Mouse (Mus musculus): ENCODE data around the gene Sub1. TPM values are rescaled to one million over a fixed set of nuclear protein-coding genes. Genes with fewer than 3 reads are reported as not detected.

Gene Sub1
- polyA plus RNA-seq, 1 experiment from 2014 or later: 644 TPM

DNA sequence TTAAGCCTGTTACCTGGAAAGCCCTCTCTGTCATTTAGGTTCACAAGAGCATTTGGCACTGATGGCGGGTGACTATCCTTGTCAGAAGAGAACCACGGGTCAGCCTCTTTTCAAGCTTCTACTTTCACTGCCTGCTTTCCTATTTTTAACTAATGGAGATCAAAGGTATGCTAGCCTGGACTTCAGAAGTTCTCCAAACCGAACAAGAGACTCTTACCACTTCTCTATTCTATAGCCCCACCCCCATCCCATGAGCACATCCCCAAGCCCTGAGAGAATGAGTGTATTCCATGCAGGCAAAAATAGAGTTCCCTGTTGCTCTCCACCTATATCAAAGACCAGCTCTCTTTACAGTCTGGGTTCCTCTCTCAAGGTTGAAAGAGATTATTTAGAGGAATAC lies 31.0 kb upstream of the Sub1 start:
- Histone ChIP-seq H3K27ac (no peak overlapping the region), H3K9me3 (no peaks in the 10 kb centered on the region), H3K36me3 (no peaks in the 10 kb centered on the region), H3K4me2 (no peak overlapping the region), H3K9ac (no peak overlapping the region), H3K27me3 (no peaks in the 10 kb centered on the region; the same call in 1 of the 2 replicates), H3K4me3 (no peak overlapping the region), H3K4me1 (0 out of 2 replicates have a peak, but pooled peaks cover 8% of the 10 kb centered on the region)
- ATAC-seq (ENCODE audit: borderline replicate concordance, extremely low read depth, low FRiP score, low TSS enrichment): no peak
- WGBS: 68% methylated on average over 3 of the region's 3 CpGs

DNA sequence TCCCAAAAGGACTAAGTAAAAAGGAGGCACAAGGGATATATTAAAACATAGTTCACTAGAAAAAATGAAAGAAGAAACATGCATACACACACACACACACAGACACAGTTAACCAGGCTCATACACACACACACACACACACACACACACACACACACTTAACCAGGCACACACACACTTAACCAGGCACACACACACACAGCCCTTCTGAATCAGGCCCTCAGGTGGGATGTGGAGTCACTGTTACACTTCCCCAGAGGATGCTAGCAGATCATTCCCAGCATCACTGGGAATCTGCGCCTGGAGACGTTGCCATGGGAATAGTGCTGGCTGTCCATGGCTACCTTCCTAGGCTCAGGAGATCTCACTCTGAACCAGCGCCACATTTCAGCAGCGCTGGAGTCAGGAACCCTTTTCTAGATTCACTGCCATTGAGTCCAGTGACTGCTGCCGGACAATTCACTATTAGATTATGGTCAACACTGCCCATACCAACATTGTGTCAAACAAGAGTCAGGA lies 30.2 kb upstream of the Sub1 start:
- Histone ChIP-seq H3K36me3 (no peaks in the 10 kb centered on the region), H3K4me2 (no peak overlapping the region), H3K9ac (no peak overlapping the region), H3K4me3 (no peak overlapping the region), H3K27me3 (no peaks in the 10 kb centered on the region; the same call in 1 of the 2 replicates), H3K27ac (no peak overlapping the region), H3K4me1 (0 out of 2 replicates have a peak, but pooled peaks cover 8% of the 10 kb centered on the region), H3K9me3 (no peaks in the 10 kb centered on the region)
- no peak for ATAC-seq (ENCODE audit: borderline replicate concordance, extremely low read depth, low FRiP score, low TSS enrichment)
- 79% methylated on average over 5 of the region's 5 CpGs for WGBS

GRCm38 (mm10) chr15:12026026-12026425 lies 29.2 kb upstream of the Sub1 start:
- 70% methylated on average over 5 of the region's 5 CpGs for WGBS
- no peaks in the 10 kb centered on the region; the same call in 1 of the 2 replicates for H3K27me3 ChIP-seq
- H3K27ac ChIP-seq: no peak overlapping the region
- no peak overlapping the region for H3K4me2 ChIP-seq
- ATAC-seq (ENCODE audit: borderline replicate concordance, extremely low read depth, low FRiP score, low TSS enrichment): no peak
- H3K9ac ChIP-seq: no peak overlapping the region
- H3K4me1 ChIP-seq: 0 out of 2 replicates have a peak, but pooled peaks cover 8% of the 10 kb centered on the region
- H3K36me3 ChIP-seq: no peaks in the 10 kb centered on the region
- no peak overlapping the region for H3K4me3 ChIP-seq
- H3K9me3 ChIP-seq: no peaks in the 10 kb centered on the region

- no peaks in the 10 kb centered on the region; the same call in 1 of the 2 replicates for H3K27me3 ChIP-seq
- H3K9me3 ChIP-seq: no peaks in the 10 kb centered on the region
- no peak overlapping the region for H3K4me3 ChIP-seq
- no peaks in the 10 kb centered on the region for H3K36me3 ChIP-seq
- H3K4me1 ChIP-seq: 0 out of 2 replicates have a peak, but pooled peaks cover 8% of the 10 kb centered on the region
- H3K4me2 ChIP-seq: no peak overlapping the region; the same call in 1 of the 2 replicates
- no peak overlapping the region for H3K27ac ChIP-seq
- WGBS: 61% methylated on average over 10 of the region's 10 CpGs
- no peak for ATAC-seq (ENCODE audit: borderline replicate concordance, extremely low read depth, low FRiP score, low TSS enrichment)
- H3K9ac ChIP-seq: no peak overlapping the region
Observed at GRCm38 (mm10) chr15:12025341-12025740, 28.6 kb upstream of the Sub1 start.

DNA sequence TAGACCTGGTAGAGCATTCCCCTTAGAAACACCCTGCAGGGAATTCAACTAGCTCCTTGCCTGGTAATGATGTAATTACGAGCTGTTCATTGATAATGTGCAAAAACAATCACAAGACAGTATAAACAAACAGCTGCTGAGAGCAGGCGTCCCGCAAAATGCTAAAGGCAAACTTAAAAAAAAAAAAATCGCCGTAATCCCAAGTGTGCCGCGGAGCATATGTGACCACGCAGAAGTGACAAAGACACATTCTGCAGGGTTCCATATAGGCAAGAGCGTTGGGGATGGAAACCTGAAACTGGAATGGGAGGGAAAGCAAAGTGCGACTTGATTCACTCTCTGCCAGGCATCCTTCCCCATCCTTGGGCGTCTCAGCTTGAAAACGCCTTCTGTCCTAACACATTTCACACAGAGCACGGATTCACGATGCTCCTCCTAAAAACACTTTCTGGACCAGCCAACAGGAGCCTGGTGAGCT lies 28.0 kb upstream of the Sub1 start:
- peak overlapping the region; percentile 42 for H3K4me2 ChIP-seq
- no peak for ATAC-seq (ENCODE audit: borderline replicate concordance, extremely low read depth, low FRiP score, low TSS enrichment)
- H3K9me3 ChIP-seq: no peaks in the 10 kb centered on the region
- H3K27ac ChIP-seq: no peak overlapping the region
- H3K36me3 ChIP-seq: no peaks in the 10 kb centered on the region
- 0 out of 2 replicates have a peak, but pooled peaks cover 8% of the 10 kb centered on the region for H3K4me1 ChIP-seq
- no peak overlapping the region for H3K9ac ChIP-seq
- 23% methylated on average over 14 of the region's 14 CpGs for WGBS
- H3K27me3 ChIP-seq: no peaks in the 10 kb centered on the region; the same call in 1 of the 2 replicates
- no peak overlapping the region for H3K4me3 ChIP-seq

- Histone ChIP-seq H3K9ac (no peak overlapping the region), H3K9me3 (no peaks in the 10 kb centered on the region), H3K4me3 (no peak overlapping the region), H3K4me1 (peaks cover 4% of the 10 kb centered on the region; the same call in 1 of the 2 replicates), H3K36me3 (no peaks in the 10 kb centered on the region), H3K27me3 (no peaks in the 10 kb centered on the region), H3K4me2 (no peak overlapping the region), H3K27ac (no peak overlapping the region)
- WGBS: 84% methylated on average over 14 of the region's 14 CpGs
- no peak for ATAC-seq (ENCODE audit: borderline replicate concordance, extremely low read depth, low FRiP score, low TSS enrichment)
Observed at GRCm38 (mm10) chr15:12019443-12019842, 22.7 kb upstream of the Sub1 start.

- WGBS: 47% methylated on average over 6 of the region's 6 CpGs
- H3K4me3 ChIP-seq: no peak overlapping the region
- peaks cover 4% of the 10 kb centered on the region; the same call in 1 of the 2 replicates for H3K4me1 ChIP-seq
- H3K4me2 ChIP-seq: no peak overlapping the region
- H3K9ac ChIP-seq: no peak overlapping the region
- no peaks in the 10 kb centered on the region for H3K9me3 ChIP-seq
- H3K27ac ChIP-seq: no peak overlapping the region
- ATAC-seq (ENCODE audit: borderline replicate concordance, extremely low read depth, low FRiP score, low TSS enrichment): no peak
- H3K27me3 ChIP-seq: no peaks in the 10 kb centered on the region
- H3K36me3 ChIP-seq: no peaks in the 10 kb centered on the region
Observed at GRCm38 (mm10) chr15:12018428-12018757, 21.6 kb upstream of the Sub1 start.

DNA sequence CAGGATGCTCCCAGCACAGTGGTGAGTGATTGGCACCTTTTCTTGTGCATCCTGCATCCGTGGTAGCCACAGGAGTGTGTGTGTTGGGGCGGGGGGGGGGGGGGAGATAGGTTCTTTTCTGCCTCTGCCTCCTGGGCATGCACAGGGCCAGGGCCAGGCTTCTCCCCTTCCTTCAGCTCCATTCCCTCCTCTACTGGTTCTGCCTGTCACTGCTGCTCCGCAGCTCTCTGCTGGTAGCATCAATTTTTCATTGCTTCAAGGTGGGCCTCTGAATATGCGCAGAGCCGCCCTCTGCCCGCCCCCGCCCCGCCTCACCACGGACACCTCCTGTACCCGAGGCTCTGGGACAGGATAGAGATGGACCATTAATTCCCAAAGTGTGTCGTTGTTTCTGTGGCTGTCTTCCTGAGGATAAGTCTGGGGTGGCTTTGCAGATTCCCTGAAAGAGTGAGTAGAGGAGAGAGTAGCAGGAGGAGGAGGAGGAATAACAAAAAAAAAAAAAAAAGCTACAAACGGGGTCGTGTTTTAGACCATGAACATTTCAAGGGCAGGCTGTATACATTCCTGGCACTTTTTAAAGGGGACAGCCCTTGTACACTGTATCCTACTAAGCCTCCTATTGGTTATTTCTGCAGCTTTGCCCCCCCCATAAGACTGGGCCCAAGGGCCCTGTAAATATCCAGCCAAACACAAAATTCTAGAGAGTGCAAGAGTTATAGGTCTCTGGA lies 21.1 kb upstream of the Sub1 start:
- no peaks in the 10 kb centered on the region for H3K36me3 ChIP-seq
- H3K9ac ChIP-seq: no peak overlapping the region
- no peak overlapping the region for H3K27ac ChIP-seq
- 41% methylated on average over 13 of the region's 13 CpGs for WGBS
- H3K4me1 ChIP-seq: peaks cover 4% of the 10 kb centered on the region; the same call in 1 of the 2 replicates
- no peak overlapping the region for H3K4me2 ChIP-seq
- ATAC-seq (ENCODE audit: borderline replicate concordance, extremely low read depth, low FRiP score, low TSS enrichment): no peak
- H3K4me3 ChIP-seq: no peak overlapping the region
- H3K9me3 ChIP-seq: no peaks in the 10 kb centered on the region
- H3K27me3 ChIP-seq: no peaks in the 10 kb centered on the region

GRCm38 (mm10) chr15:12014197-12014905 lies 17.6 kb upstream of the Sub1 start:
- 76% methylated on average over 5 of the region's 5 CpGs for WGBS
- no peak overlapping the region for H3K27ac ChIP-seq
- no peaks in the 10 kb centered on the region for H3K9me3 ChIP-seq
- no peaks in the 10 kb centered on the region; the same call in 1 of the 2 replicates for H3K27me3 ChIP-seq
- no peaks in the 10 kb centered on the region for H3K36me3 ChIP-seq
- H3K9ac ChIP-seq: no peak overlapping the region
- H3K4me3 ChIP-seq: no peak overlapping the region
- no peak for ATAC-seq (ENCODE audit: borderline replicate concordance, extremely low read depth, low FRiP score, low TSS enrichment)
- H3K4me1 ChIP-seq: peaks cover 4% of the 10 kb centered on the region; the same call in 1 of the 2 replicates
- no peak overlapping the region for H3K4me2 ChIP-seq

GRCm38 (mm10) chr15:12013532-12014196 lies 16.9 kb upstream of the Sub1 start:
- H3K27ac ChIP-seq: no peak overlapping the region
- ATAC-seq (ENCODE audit: borderline replicate concordance, extremely low read depth, low FRiP score, low TSS enrichment): no peak
- peaks cover 4% of the 10 kb centered on the region; the same call in 1 of the 2 replicates for H3K4me1 ChIP-seq
- H3K9ac ChIP-seq: no peak overlapping the region
- H3K4me2 ChIP-seq: no peak overlapping the region
- no peaks in the 10 kb centered on the region for H3K36me3 ChIP-seq
- no peaks in the 10 kb centered on the region; the same call in 1 of the 2 replicates for H3K27me3 ChIP-seq
- no peak overlapping the region for H3K4me3 ChIP-seq
- no peaks in the 10 kb centered on the region for H3K9me3 ChIP-seq
- WGBS: 68% methylated on average over 6 of the region's 6 CpGs

DNA sequence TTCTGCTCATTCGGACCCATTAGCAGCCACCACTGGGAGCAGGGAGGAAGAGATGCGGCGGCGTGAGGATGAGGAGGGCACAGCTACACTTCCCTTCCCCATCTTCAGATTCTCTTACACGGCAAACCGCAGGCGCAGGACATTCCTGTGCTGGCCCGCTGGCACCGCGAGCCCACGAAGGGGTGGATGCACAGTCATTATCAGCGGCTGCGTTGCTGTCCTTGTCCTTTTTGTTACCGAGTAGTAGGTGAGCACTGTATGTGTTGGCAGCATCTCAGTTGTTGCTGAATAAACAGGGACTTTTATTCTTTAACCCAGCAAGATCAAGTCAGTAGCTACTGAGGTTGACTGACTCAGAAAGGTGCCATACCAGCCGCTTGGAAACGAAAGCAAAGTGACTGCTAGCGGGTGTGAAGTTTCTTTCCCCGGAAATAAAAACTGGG lies 13.8 kb upstream of the Sub1 start:
- Histone ChIP-seq H3K4me1 (no peaks in the 10 kb centered on the region), H3K9ac (no peak overlapping the region; the same call in 1 of the 2 replicates)
- 21% methylated on average over 18 of the region's 18 CpGs for WGBS

More for the DNA sequence above, 13.8 kb upstream of the Sub1 start:
- H3K27ac ChIP-seq: no peak overlapping the region
- peak overlapping the region; percentile 56 for H3K4me2 ChIP-seq
- peak overlapping the region; percentile 33 for H3K4me3 ChIP-seq
- H3K27me3 ChIP-seq: no peaks in the 10 kb centered on the region; the same call in 1 of the 2 replicates
- H3K36me3 ChIP-seq: no peaks in the 10 kb centered on the region
- no peaks in the 10 kb centered on the region for H3K9me3 ChIP-seq
- no peak for ATAC-seq (ENCODE audit: borderline replicate concordance, extremely low read depth, low FRiP score, low TSS enrichment)

Data from lung, embryonic 15.5 days (tissue).